Mouse (Mus musculus) cerebellum, postnatal 4 days (tissue): ENCODE results near the gene Tjp1.

ENCODE experiments used
- DNase-seq, 2 experiments: peaks; one replicate each; pipeline ENCODE4 v3.0.0; 2022; ENCODE audit warnings: low spot score in 2 of 2, mixed read lengths in 1 of 2

The Tjp1 gene

DNA sequence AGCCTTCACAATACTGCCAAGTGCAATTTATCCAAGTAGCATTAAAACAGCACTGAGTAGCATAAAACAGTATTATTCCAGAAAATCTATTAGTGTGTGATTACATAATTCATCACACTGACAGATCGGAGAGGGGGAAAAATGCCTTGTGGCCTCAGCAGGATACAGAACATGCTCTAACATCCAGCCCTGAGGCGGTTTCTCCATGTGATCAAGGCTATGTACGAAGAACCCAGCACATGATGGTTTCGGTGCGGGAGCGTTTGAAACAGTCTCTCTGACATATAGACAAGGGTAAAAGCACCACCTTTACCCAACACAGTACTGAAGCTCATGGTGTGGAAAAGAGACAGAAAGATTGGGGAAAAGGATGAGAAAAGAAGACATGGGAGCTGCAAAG is 38.4 kb downstream of the Tjp1 start:
- DNase-seq: no peak

DNA sequence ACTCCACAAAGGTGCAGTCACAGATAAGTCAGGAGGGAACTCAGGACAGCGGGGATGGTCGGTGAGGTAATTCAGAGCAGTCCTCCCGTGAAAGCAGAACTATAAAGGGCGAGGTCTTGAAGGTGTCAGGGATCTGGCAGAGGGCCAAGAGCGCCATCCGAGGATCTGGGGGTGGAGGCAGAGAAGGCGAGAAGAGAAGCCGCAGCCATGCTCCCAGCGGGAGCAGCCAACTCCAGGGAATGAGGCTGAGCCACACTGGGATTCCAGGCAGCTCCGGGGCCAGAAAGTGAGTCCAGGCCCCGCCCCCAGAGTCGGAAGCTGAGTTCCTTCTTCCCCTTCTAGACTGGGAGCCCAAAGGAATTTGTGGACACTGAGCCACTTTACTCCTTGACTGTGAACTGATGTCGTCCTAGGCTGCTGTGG is 41.3 kb downstream of the Tjp1 start:
- DNase-seq: peak in 1 of 2 experiments; percentile 8

DNA sequence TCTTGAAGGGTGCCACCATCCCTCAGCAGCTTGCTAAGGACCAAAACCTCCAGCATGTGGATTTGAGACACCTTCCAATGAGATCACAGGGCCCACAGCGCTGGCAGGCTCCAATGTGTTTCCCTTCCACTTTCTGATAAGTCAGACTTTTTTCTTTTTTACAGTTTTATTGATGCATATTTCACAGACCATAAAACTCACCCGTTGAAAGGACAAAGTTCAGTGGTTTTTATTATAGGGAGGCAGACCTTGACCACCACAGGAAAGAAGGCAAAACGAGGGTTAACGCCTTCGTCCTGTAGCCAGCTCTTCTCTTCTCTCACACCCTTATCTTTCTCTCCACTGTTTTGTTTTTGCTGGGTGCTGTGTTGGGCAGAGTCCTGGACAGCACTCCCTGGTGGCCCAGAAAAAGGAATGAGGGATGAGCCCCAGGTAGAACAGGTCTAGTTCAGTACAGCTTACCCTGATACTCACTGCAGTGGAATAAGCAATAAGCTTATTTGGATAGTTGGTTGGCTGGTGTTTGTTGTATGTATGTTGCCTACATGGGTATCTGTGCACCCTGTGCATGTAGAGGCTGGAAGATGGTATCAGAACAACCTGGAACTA is 43.3 kb downstream of the Tjp1 start:
- DNase-seq: no peak

DNA sequence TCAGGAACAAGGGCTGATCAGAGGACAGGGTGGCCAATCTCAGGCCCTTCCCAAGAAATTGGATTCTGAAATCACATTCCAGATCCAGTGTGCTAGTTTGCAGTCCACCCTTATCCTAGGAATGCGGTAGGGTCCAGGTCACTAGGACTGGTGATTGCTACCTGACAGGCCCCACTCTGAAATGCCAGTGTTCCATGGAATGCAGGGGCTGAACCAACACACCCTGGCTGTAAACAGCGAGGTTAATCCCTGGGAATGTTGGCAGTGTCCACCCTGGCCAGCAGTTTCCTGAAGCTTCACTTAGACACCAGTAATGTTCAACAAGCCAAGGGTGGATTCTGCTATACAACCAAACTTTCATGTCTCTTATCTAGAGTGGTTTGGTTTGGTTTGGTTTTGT is 45.4 kb downstream of the Tjp1 start:
- DNase-seq: no peak

DNA sequence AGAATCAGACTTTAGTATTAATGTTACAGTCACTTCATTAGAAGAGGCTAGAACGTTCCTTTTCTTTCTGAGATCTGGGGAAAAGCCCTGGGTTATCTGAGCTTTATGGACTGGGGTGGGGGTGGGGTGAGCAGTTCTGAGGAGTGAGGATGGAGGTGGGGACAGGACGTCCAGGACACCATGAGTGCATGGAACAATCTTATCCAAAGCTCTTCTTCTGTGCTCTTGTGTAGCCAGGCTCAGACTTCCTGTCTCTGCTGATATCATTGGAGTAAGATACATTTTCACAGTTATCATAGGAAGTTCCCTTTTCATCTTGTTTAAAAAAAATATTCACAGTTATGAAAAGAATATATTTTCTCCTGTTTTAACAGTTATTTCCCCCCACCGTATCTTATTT is 55.5 kb downstream of the Tjp1 start:
- no peak for DNase-seq

DNA sequence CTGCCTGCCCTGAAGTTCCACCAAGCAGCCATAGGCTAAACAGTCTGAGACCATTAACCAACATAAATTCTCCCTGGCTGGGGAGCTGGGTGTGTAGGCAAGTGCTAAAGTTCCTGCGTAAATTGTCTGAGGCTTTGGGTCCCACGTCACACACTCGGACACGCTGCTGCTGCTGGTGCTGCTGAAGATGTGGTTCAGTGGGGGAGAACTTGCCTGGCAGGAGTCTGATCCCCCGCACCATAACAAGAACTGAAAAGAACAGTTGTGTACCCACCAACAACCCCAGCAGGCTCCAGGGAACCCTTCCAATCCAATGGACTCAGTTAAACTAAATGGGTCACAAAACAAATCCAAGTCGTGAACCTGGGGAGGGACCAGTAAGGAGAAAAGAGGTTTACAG is 56.2 kb downstream of the Tjp1 start:
- no peak for DNase-seq

DNA sequence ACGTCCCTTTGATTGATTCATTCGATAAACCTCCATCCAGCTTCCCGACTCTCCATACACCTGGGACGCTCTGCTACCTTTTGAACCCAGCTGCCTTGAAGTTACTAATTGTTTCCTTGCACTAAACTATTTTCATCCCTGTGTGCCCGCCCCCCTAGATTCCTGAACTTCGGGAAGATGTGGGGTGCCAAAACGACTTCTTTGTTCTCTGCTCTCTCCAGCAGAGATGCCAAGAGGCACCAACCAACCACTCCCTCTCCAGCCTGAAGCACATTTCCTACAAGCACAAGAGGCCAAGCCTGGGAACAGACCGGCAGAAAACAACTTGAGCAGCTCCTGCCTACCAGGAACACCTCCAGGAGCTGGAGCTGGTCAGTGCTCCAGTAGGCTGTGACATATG is 57.4 kb downstream of the Tjp1 start:
- DNase-seq: no peak

DNA sequence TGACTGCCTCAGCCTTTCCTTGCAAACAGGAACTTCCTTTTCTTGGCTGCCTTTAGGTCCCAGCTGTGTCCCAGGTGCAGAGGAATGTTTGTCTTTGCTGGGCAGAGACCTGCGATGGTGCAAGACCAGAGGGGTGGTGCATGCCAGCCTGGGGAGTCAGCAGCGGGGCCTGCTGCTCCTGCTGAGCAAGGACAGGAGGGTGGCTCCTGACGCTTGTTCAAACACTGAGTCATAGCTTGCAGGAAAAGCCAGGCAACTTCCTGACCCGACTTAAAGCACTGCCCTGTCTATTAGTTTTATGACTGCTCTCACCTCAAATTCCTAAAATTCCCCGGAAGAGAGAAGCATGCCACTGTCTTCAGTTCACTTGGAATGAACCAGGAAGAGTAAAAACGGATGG is 57.9 kb downstream of the Tjp1 start:
- no peak for DNase-seq

DNA sequence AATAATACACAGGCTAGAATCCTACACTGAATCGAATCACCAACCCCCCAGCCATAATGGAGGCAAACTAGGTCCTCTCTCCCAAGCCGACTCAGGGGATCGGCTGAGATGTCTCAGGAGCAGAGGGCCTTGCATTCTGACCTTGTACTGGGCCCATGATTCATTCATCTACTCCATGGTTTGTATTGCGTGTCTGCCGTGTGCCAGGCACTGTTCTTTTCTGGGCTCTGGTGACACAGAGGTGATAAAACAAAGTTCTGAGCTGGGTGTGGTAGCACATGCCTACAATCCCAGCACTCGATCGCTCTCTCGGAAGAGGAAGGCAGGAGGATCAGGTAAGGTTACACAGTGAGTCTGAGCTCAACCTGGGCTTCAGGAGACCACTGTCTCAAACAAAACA is 59.4 kb downstream of the Tjp1 start:
- no peak for DNase-seq

DNA sequence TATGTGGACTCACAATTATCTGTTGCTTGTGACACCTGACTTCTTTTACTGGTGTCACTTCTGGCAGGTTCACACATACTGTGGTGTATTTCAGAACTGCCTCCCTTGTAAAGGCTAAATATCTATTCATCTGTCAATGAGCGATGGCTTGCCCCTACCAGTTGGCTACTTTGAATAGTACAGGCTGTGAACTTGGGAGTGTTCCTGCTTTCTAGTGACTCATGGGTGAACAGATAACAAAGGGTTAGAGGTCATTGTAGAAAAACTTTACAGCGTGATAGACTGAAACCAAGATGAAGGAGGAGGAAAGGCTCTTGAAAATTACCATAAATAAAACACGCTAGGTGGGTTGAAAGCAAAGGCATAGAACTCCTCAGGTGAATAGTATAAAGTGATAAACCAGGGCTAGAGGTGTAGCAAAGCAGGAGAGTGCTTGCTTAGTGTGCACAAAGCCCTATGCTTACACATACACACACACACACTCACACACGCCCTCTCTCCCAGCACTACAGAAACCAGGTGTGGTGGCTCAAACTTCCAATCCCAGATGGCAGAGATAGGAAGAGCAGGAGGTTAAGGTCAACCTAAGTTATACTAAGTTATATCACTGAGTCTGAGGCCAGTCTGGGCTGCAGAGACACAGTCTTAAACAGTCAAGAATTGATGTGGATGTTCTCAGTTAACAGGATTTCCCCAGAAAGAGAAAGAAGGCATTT is 60.1 kb downstream of the Tjp1 start:
- no peak for DNase-seq

DNA sequence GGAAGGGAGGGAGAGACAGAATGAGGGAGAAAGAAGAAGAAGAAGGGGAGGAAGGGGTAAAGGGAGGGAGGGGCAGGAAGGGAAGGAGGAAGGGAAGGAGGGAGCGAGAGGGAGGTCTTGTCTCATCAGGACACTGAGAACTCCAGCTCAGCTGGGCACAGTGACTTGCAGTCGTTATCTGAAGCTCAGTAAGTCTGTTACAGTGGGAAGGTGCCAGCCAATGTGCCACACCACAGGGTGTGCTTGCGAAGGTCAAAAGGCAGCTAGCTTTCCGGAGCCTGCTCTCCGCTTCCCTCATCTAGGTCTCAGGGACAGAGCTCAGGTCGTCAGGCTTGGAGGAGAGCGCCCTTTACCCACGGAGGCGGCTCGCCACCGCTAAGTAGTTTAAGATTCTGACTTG is 61.4 kb downstream of the Tjp1 start:
- DNase-seq: no peak

DNA sequence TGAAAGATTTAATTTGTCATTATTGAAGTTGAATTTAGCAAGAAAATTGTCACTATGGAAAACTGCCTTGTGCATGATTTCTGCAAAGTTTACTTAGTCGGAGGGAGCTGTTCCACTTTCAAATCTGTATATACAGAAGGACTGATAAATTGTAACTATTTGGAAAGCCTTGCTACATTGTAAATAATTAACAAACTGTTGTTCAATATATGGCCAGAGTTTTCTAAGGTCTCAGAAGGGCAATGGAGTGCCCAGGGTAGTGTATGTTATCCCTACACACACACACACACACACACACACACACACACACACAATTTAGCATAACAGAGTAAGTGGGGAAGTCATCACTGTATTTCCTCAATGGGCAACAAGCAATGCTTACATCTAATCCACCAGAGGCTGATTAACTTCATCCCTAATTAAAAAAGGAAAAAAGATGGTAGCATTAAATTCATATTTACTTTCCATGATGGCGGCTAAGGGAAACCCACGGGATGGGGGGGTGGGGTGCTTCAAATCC is 63.0 kb downstream of the Tjp1 start:
- no peak for DNase-seq

DNA sequence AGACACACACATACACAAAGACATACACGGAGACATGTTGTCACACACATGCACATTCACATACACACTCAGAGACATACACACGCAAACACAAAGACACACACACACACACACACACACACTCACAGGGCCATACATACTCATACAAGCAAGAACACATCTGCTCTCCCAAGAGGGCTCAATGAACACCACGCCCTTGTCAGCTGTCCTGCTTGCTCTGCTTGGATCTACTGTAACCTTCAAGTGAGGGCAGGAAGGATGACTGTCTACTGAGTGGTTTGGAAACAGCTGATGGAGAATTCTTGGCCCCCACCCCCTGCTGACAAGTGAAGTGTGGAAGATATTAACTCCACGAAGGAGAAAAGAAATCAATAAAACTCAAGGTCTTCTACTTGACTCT is 64.1 kb downstream of the Tjp1 start:
- no peak for DNase-seq

DNA sequence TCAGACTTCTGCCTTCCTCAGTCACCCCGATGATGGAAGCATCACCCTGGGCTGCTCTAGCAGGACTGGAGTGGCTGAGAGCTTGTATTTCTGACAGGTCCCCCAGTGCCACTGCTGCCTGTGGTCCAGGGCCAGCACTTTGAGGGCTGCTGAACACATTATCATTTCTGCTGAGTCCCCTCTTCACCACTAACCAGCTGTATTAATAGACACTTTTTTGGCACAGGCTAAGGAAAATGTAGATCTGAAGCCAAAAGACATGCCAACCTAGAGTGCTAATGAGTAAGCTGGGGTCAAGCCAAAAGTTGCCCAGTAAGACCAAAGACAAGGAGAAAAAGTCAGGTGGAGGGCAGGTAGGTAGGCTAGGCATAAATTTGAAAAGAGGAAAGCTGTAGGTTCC is 66.2 kb downstream of the Tjp1 start:
- DNase-seq: no peak

DNA sequence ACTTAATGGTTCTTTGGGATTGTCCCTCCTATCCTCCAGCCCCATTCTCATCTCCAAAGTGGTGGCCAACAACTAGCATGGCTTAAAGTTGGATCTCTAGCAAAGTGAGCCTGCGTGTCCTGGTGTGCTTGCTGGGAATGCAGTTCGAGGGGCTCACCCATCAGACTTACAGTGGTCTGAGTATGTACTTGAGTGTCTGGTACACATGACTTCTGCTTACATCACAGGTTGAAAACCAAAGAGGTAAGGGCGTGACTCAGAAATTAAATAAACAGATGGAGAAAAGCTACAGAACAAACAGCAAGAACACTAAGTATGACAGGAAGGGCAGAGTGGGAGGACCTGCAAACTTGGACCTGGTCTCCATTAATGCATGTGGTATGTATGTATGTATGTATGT is 67.4 kb downstream of the Tjp1 start:
- DNase-seq: no peak

DNA sequence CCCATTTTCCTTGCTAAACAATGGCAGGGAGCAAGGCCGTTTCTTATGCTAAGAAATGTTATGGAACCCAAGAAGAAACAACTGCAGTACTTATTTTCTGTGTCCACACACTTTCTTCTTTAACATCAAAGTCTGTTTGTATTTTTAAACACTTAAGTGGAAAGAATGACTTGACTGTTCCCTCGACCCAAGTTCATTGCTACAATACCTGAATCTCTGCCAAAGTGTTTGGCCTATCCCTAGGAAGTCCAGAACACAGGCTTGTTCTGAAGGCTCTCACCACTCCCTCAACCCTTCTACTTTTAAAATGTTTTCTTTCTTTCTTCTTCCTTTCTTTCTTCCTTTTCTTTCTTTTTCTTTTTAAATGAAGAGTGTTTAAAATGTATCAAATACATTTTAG is 71.5 kb downstream of the Tjp1 start:
- DNase-seq: no peak

DNA sequence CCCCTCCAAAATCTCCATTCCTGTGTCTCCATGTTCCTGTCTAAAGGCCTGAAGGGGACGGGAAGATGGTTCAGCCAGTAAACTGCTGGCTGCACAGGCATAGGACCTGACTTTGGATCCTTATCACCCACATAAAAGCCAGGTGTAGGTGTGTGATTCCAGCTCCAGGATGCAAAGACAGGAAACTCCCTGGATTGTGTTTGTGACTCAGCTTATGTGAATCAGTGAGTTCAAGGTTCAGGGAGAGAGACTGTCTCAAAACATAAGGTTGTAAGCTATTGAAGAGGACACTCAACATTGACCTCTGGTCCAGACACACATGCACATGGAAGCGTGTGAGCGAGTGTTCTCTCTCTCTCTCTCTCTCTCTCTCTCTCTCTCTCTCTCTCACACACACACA is 72.4 kb downstream of the Tjp1 start:
- DNase-seq: no peak

DNA sequence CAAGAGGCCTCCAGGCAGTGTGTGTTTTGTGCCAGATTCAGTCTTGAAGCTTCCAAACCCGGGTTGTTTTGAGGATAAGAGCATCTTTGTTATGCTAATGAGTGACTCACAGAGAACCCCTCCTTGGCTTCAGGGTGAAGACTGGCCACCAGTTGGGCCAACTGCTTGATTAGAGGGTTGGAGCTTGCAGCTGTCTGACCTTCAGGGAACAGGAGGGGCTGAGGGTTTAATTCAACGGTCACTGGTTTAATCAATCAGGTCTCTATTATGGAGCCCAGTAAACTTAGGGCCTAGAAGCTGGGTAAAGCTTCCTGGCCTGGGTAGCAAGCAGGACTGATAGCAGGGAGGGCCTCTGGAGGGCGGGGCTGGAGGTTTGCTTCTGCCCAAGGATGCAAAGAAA is 73.3 kb downstream of the Tjp1 start:
- DNase-seq: no peak

DNA sequence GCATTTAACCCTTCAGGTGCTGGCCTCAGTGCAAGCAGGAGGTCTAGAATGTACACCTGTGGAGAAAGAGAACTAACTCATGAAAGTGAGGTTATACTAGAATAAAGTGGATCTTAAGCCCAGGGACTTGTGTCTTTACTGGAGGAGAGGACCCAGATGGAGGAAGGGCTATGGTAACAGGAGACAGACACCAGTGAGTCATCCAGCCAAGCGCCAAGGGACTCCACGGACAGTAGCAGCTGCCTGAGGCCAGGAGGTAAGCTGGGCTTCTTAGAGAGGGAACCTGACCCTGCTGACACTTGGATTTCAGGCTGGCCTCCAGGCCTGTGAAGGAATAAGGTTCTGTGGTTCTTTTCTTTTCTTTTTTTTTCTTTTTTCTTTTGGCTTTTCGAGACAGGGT is 75.3 kb downstream of the Tjp1 start:
- no peak for DNase-seq

DNA sequence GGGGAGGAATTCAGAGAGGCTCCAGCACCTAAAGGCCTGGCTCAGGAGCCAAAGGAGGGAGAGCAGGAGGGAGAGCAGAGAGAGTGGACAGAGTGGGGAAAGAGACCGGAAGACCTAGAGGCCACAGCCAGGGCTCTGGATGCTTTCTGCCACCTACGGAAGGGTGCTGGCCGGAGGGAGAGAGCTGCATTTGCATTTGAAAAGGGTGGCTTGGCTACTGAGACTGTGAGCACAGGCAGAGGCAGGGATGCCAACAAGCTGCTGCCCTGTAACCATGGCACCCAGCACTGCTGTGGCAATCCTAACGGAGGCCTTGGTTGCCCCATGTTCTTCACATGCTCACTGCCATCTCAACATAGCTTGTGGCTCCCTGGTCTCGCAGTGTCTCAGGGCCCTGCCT is 77.4 kb downstream of the Tjp1 start:
- DNase-seq: no peak

DNA sequence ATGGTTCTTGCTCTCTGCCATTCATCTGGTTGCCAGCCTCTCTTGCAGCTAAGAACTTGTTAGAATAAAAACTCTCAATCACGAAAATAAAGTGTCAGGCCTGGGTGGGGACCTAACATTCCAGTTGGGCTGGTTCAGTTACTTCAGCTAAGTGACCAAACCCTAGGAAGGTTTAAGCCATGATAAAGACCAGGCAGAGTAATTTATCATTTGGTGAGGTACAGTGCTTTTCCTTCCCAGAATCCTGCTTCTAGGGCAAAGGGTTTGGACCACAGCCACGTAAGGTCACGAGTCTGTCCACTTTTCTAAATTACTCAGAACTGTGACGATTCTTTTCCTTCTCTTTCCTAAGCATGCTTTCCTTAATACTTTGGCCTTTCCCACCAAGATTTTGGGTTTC is 86.1 kb downstream of the Tjp1 start:
- no peak for DNase-seq

DNA sequence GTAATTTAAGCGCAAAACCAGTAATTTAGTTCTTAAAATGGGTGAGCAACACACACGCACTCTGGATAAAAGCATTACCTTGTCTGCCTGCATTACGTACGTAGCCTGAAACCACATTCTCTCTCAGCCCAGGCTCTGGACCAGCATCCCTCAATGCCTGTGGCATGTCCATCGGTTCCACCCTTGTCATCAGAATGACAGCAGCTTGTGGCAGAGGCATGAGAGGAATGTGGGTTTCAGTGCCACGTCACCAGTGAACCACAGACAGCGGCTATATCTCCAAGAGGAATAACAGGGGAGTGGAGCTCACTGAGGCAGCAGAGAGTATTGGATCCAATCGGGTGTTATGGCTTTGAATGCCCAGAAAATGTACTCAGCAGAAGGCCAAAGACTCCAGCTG is 88.1 kb downstream of the Tjp1 start:
- no peak for DNase-seq

DNA sequence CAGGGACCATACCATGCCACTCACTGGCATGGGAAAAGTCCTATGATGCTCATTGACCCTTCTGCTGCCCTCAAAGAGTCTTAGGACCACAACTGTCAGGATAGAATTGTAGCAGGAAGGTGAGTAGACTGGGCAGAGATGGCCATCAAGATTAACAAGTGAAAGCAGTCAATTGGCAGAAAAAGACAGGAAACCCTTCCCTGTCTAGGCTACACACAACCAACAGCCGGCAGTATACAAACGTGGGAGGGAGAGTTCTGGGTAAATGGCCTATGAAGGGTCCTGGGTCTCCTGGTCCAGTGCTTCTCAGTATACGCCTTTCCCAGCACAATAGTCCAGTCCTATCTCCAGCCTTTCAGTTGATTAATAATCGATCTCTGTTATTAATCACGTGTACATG is 89.4 kb downstream of the Tjp1 start:
- DNase-seq: no peak

DNA sequence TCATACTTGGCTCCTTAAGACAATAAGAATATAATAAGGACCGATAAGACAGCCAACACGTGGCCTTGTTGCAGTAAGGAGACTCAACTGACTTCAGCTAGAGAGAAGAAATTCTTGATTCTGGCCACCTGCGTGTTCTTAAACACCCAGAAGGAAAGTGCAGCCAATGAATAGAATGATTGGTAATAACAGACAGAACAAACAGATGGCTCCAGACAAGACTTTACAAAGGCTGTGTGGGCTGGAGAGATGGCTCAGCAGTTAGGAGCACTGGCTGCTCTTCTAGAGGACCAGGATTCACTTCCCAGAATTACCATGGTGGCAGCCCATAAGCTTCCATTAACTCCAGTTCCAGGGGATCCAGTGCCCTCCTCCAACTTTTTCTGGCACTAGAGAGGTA is 90.7 kb downstream of the Tjp1 start:
- DNase-seq: no peak
